Mouse (Mus musculus): ENCODE measurements around the gene Tmem270.

DNA sequence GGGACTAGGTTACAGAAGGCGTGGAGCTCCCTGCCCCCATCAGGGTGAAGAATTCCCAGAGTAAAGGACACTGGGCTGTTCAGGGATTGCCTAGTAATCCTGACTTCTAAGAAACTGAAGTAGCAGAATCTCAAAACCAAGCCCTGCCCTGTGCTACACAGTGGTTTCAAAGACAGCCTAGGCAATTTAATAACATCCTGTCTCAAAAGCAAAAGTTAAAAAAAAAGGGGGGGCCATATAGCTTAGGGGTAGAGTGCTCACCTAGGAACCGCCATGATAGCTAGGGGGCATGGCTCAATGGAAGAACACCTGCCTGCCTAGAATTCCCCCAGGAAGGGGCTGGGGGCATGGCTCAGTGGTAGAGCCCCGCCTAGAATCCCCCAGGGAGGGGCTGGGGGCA, 32.5 kb upstream of the Tmem270 start:
- TF ChIP-seq MAX (IDR thresholded peaks at IDR 0.05; ENCODE audit: low read depth) (no peak), POLR2AphosphoS2 (IDR thresholded peaks at IDR 0.05; ENCODE audit: insufficient read length, low read depth) (no peak), USF1 (IDR thresholded peaks at IDR 0.05; ENCODE audit: low read depth) (no peak)
